Mouse (Mus musculus) frontal cortex, postnatal 14 days (tissue): ENCODE measurements around the gene Cacna1a.

ENCODE experiments used
- DNase-seq, 2 experiments: peaks; one replicate each; pipeline ENCODE4 v3.0.0; 2022; ENCODE audit warnings: low spot score in 2 of 2

Gene Cacna1a

DNA sequence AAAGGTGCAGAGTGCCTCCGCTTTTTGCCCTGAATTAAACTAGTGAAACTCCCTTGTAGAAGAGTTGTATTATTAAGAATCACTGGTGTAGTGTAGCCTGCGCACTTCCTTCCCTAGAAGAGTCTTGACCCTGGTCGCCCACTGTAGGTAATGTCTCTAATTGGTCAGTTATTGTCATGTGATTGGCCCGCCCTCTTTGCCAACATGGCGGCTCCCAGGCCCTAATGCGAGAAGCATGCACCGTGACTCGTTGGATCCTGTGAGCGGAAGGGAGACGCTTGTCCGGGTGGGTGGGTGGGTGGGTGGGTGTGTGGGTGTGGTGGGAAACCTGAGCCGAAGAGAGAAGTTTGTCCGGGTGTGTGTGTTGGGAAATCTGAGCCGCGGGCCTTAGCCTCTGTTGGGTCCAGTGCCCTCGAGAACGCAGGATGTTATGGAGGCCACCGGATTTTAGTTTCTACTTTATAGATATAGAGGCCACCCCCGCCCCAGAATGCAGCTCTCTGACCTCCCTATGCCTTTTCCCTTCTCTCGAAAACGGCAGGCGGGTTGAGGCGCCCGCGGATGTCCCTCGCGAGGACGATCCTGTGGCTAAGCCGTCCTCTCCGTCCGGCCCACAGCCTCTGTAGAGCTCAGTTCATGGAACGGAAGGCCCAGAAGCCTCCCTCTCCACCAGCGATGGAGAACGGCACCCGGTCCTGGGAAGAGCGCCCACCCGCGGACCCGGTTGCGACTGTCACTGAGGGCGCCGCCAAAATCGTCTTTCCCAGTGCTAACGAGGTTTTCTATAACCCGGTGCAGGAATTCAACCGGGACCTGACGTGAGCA is 301.1 kb downstream of the Cacna1a start:
- peak; percentile 81 to 86 for DNase-seq
